Mouse (Mus musculus) brown adipose tissue, adult 24 weeks (tissue): ENCODE results near the gene Atrx. TPM values are rescaled to one million over a fixed set of nuclear protein-coding genes. Genes with fewer than 3 reads are reported as not detected.

ENCODE experiments used
- H3K27ac ChIP-seq: fragments of 200-500 bp; replicated peaks from 2 replicates; pipeline ENCODE4 v1.5.1; 2012; ENCODE audit warnings: low read depth, mild to moderate bottlenecking, low read length
- H3K4me1 ChIP-seq: fragments of 200-500 bp; 2 replicates; pipeline ENCODE4 v1.6.1; 2012; ENCODE audit warnings: low read length, mixed read lengths; ENCODE audit not compliant: control insufficient read depth, insufficient read depth, insufficient read length
- H3K4me3 ChIP-seq: fragments of 200-500 bp; 2 replicates; pipeline ENCODE4 v1.5.1; 2012; ENCODE audit warnings: low read depth, mild to moderate bottlenecking, low read length, moderate library complexity; ENCODE audit not compliant: insufficient read depth
- polyA plus RNA-seq: library from polyadenylated mRNA; stranded (reverse); fragments of >200 nt; gene quantifications from 2 replicates; pipeline ENCODE4 v1.2.4, GENCODE M21; 2012; ENCODE audit not compliant: missing spikeins, insufficient read depth, insufficient read length

The Atrx gene
- polyA plus RNA-seq, 1 experiment, result 43.6 TPM

GRCm38 (mm10) chrX:105911728-105912127, 17.5 kb downstream of the Atrx start:
- H3K4me1 ChIP-seq, result peaks cover 2% of the 10 kb centered on the region; the same call in 1 of the 2 replicates
- no peak overlapping the region for H3K4me3 ChIP-seq
- no peak overlapping the region for H3K27ac ChIP-seq

- no peaks in the 10 kb centered on the region for H3K4me1 ChIP-seq
- H3K27ac ChIP-seq, result no peak overlapping the region
- no peak overlapping the region for H3K4me3 ChIP-seq
Measured at GRCm38 (mm10) chrX:105901611-105902010, 27.6 kb downstream of the Atrx start.

- H3K4me3 ChIP-seq, result no peak overlapping the region
- no peaks in the 10 kb centered on the region for H3K4me1 ChIP-seq
Measured at GRCm38 (mm10) chrX:105886921-105887320, 42.3 kb downstream of the Atrx start.

GRCm38 (mm10) chrX:105864367-105864766, 64.8 kb downstream of the Atrx start:
- Histone ChIP-seq H3K4me1 (no peaks in the 10 kb centered on the region), H3K4me3 (no peak overlapping the region)

More at GRCm38 (mm10) chrX:105886921-105887320, 42.3 kb downstream of the Atrx start:
- no peak overlapping the region for H3K27ac ChIP-seq

GRCm38 (mm10) chrX:105824462-105824861, 104.7 kb downstream of the Atrx start:
- Histone ChIP-seq H3K4me1 (no peaks in the 10 kb centered on the region), H3K4me3 (no peak overlapping the region), H3K27ac (no peak overlapping the region)

More at GRCm38 (mm10) chrX:105864367-105864766, 64.8 kb downstream of the Atrx start:
- H3K27ac ChIP-seq, result no peak overlapping the region

GRCm38 (mm10) chrX:105794806-105795403, 134.3 kb downstream of the Atrx start:
- no peak overlapping the region for H3K4me3 ChIP-seq
- no peaks in the 10 kb centered on the region for H3K4me1 ChIP-seq
- no peak overlapping the region for H3K27ac ChIP-seq

GRCm38 (mm10) chrX:105773281-105773680, 155.9 kb downstream of the Atrx start:
- no peak overlapping the region for H3K4me3 ChIP-seq
- no peak overlapping the region for H3K27ac ChIP-seq
- H3K4me1 ChIP-seq, result no peaks in the 10 kb centered on the region

- Histone ChIP-seq H3K4me3 (no peak overlapping the region), H3K27ac (no peak overlapping the region), H3K4me1 (peaks cover 2% of the 10 kb centered on the region; the same call in 1 of the 2 replicates)
Measured at GRCm38 (mm10) chrX:105767932-105768331, 161.3 kb downstream of the Atrx start.

GRCm38 (mm10) chrX:105767177-105767764, 161.9 kb downstream of the Atrx start:
- Histone ChIP-seq H3K27ac (no peak overlapping the region), H3K4me1 (peaks cover 2% of the 10 kb centered on the region; the same call in 1 of the 2 replicates), H3K4me3 (no peak overlapping the region)

GRCm38 (mm10) chrX:105766013-105766412, 163.2 kb downstream of the Atrx start:
- Histone ChIP-seq H3K4me1 (peaks cover 2% of the 10 kb centered on the region; the same call in 1 of the 2 replicates), H3K27ac (no peak overlapping the region), H3K4me3 (no peak overlapping the region)

- H3K27ac ChIP-seq, result no peak overlapping the region
- peaks cover 2% of the 10 kb centered on the region; the same call in 1 of the 2 replicates for H3K4me1 ChIP-seq
- peak overlapping the region; percentile 60 for H3K4me3 ChIP-seq
Measured at GRCm38 (mm10) chrX:105765005-105765706, 164.0 kb downstream of the Atrx start.

- no peak within 1 kb of the TSS for H3K27ac ChIP-seq
- H3K4me3 ChIP-seq, result peak within 1 kb of the TSS; percentile 60
- peaks cover 2% of the 10 kb centered on the region; the same call in 1 of the 2 replicates for H3K4me1 ChIP-seq
Measured at GRCm38 (mm10) chrX:105764162-105765004, 164.8 kb downstream of the Atrx start, which contains the start of gene Fgf16. TSS of gene Fgf16 (plus strand) at chrX:105764279.

GRCm38 (mm10) chrX:105763612-105764011, 165.6 kb downstream of the Atrx start:
- no peak overlapping the region for H3K27ac ChIP-seq

GRCm38 (mm10) chrX:105762847-105763527, 166.2 kb downstream of the Atrx start:
- H3K27ac ChIP-seq, result no peak overlapping the region
- peak overlapping the region; percentile 60 for H3K4me3 ChIP-seq
- H3K4me1 ChIP-seq, result peaks cover 2% of the 10 kb centered on the region; the same call in 1 of the 2 replicates

More at GRCm38 (mm10) chrX:105763612-105764011, 165.6 kb downstream of the Atrx start:
- peaks cover 2% of the 10 kb centered on the region; the same call in 1 of the 2 replicates for H3K4me1 ChIP-seq
- H3K4me3 ChIP-seq, result peak overlapping the region; percentile 60
